Mouse (Mus musculus) embryonic facial prominence, embryonic 15.5 days (tissue): ENCODE measurements around the gene Ctcf. TPM values are rescaled to one million over a fixed set of nuclear protein-coding genes. Genes with fewer than 3 reads are reported as not detected.

ENCODE experiments used
- ATAC-seq: fragments of 200-750 bp; cut with Nextera tagmentation; 2 replicates; pipeline ENCODE4 v1.8.0; 2017; ENCODE audit warnings: low read depth, moderate TSS enrichment; ENCODE audit not compliant: insufficient number of reproducible peaks, low FRiP score, low TSS enrichment
- H3K27ac ChIP-seq: fragments of 300-500 bp; sonication (generic); replicated peaks from 2 replicates; pipeline ENCODE4 v1.5.1; 2015; ENCODE audit warnings: mild to moderate bottlenecking, inconsistent platforms
- H3K27me3 ChIP-seq: fragments of 300-500 bp; sonication (generic); 2 replicates; pipeline ENCODE4 v1.6.1; 2015; ENCODE audit warnings: inconsistent platforms
- H3K36me3 ChIP-seq: fragments of 300-500 bp; sonication (generic); 2 replicates; pipeline ENCODE4 v1.6.1; 2015; ENCODE audit warnings: mild to moderate bottlenecking, inconsistent platforms
- H3K4me1 ChIP-seq: fragments of 300-500 bp; sonication (generic); 2 replicates; pipeline ENCODE4 v1.6.1; 2015; ENCODE audit warnings: inconsistent platforms
- H3K4me2 ChIP-seq: fragments of 300-500 bp; sonication (generic); replicated peaks from 2 replicates; pipeline ENCODE4 v1.6.1; 2015; ENCODE audit warnings: mild to moderate bottlenecking, inconsistent platforms
- H3K4me3 ChIP-seq: fragments of 300-500 bp; sonication (generic); replicated peaks from 2 replicates; pipeline ENCODE4 v1.5.1; 2015; ENCODE audit warnings: mild to moderate bottlenecking, inconsistent platforms
- H3K9ac ChIP-seq: fragments of 300-500 bp; sonication (generic); 2 replicates; pipeline ENCODE4 v1.6.1; 2015; ENCODE audit warnings: inconsistent platforms
- H3K9me3 ChIP-seq: fragments of 300-500 bp; sonication (generic); replicated peaks from 2 replicates; pipeline ENCODE4 v1.6.1; 2016; ENCODE audit warnings: inconsistent platforms
- WGBS: fragments of 180-500 bp; shearing (Covaris S2); methylation state at CpG from one replicate; pipeline ENCODE4 v1.1.7; 2015; 5-methylcytosine and 5-hydroxymethylcytosine counted together
- polyA plus RNA-seq: library from polyadenylated mRNA; unstranded; fragments of >200 nt; fragmentation: Nextera tagmentation; extraction: Ambion mirVana; gene quantifications from 2 replicates; pipeline ENCODE4 v1.2.1, GENCODE M21; 2015

Gene Ctcf
- polyA plus RNA-seq, 1 experiment from 2014 or later, result 122 TPM

- Histone ChIP-seq H3K36me3 (peaks cover 92% of the 10 kb centered on the region), H3K27ac (no peak overlapping the region), H3K4me2 (no peak overlapping the region)
Observed at GRCm38 (mm10) chr8:105677891-105678290, 41.5 kb downstream of the Ctcf start.

DNA sequence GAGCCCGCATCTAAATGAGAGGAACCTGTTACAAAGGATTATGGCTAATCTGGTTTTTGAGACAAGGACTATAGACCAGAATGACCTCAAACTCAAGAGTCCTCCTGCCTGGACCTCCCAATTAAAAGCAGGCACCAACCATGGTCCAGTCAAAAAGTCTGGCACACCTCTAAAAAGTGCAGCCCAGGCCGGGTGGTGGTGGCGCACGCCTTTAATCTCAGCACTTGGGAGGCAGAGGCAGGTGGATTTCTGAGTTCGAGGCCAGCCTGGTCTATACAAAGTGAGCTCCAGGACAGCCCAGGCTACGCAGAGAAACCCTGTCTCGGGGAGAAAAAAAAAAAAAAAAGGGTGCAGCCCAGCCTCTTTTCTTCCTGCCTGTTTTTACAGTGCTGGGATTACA, 49.0 kb downstream of the Ctcf start:
- no peak overlapping the region for H3K27ac ChIP-seq
- no peak overlapping the region for H3K4me3 ChIP-seq
- ATAC-seq, result no peak
- H3K9ac ChIP-seq, result no peak overlapping the region
- H3K9me3 ChIP-seq, result no peaks in the 10 kb centered on the region
- WGBS, result 71% methylated on average over 7 of the region's 7 CpGs
- peaks cover 8% of the 10 kb centered on the region; the same call in 1 of the 2 replicates for H3K4me1 ChIP-seq
- H3K36me3 ChIP-seq, result peaks cover 44% of the 10 kb centered on the region
- H3K4me2 ChIP-seq, result no peak overlapping the region
- no peaks in the 10 kb centered on the region for H3K27me3 ChIP-seq

More at GRCm38 (mm10) chr8:105677891-105678290, 41.5 kb downstream of the Ctcf start:
- no peaks in the 10 kb centered on the region for H3K27me3 ChIP-seq
- WGBS, result 88% methylated on average over 1 of the region's 1 CpGs
- no peak overlapping the region for H3K9ac ChIP-seq
- ATAC-seq, result no peak
- H3K4me1 ChIP-seq, result no peaks in the 10 kb centered on the region
- no peak overlapping the region for H3K4me3 ChIP-seq
- H3K9me3 ChIP-seq, result no peaks in the 10 kb centered on the region

- 0 out of 2 replicates have a peak, but pooled peaks have one; percentile 12 for ATAC-seq
- 7% methylated on average over 26 of the region's 26 CpGs for WGBS
- H3K4me2 ChIP-seq, result peak within 1 kb of the TSS; percentile 32; the same call in 1 of the 2 replicates
- H3K27me3 ChIP-seq, result no peaks in the 10 kb centered on the region
- H3K27ac ChIP-seq, result no peak within 1 kb of the TSS
- peak within 1 kb of the TSS; percentile 10; the same call in 1 of the 2 replicates for H3K4me3 ChIP-seq
- H3K4me1 ChIP-seq, result peaks cover 8% of the 10 kb centered on the region; the same call in 1 of the 2 replicates
- H3K36me3 ChIP-seq, result peaks cover 40% of the 10 kb centered on the region
- H3K9me3 ChIP-seq, result no peaks in the 10 kb centered on the region
- H3K9ac ChIP-seq, result no peak within 1 kb of the TSS
Observed at GRCm38 (mm10) chr8:105685796-105686308, 49.5 kb downstream of the Ctcf start, which contains the start of gene Carmil2. TSS of gene Carmil2 (plus strand) at chr8:105686274.

- no peak for ATAC-seq
- Histone ChIP-seq H3K4me1 (peaks cover 8% of the 10 kb centered on the region; the same call in 1 of the 2 replicates), H3K36me3 (peaks cover 33% of the 10 kb centered on the region), H3K4me3 (no peak overlapping the region), H3K27ac (no peak overlapping the region), H3K9ac (no peak overlapping the region), H3K4me2 (no peak overlapping the region), H3K9me3 (no peaks in the 10 kb centered on the region), H3K27me3 (no peaks in the 10 kb centered on the region)
- WGBS, result 55% methylated on average over 6 of the region's 6 CpGs
Observed at GRCm38 (mm10) chr8:105686551-105686950, 50.2 kb downstream of the Ctcf start.

DNA sequence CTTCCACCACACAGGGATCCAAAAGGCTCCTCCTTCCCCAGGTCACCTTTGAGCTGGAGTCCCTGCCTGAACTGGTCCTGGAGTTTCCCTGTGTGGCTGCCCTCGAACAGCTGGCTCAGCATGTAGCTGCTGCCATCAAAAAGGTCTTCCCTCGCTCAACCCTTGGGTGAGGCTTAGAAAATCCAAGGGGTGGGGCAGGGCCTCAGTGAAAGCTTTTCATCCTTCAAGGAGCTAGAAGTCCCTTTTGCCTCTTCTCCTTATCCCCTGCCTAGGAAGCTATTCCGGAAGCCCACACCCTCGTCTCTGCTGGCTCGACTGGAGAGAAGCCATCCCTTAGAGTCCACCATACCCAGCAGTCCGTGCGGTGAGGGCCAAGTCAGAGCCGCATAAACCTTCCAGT, 51.1 kb downstream of the Ctcf start:
- 59% methylated on average over 8 of the region's 8 CpGs for WGBS
- Histone ChIP-seq H3K27ac (no peak overlapping the region), H3K9ac (no peak overlapping the region), H3K4me3 (no peak overlapping the region), H3K9me3 (no peaks in the 10 kb centered on the region), H3K36me3 (peaks cover 23% of the 10 kb centered on the region), H3K4me2 (no peak overlapping the region), H3K4me1 (peaks cover 8% of the 10 kb centered on the region; the same call in 1 of the 2 replicates), H3K27me3 (no peaks in the 10 kb centered on the region)
- ATAC-seq, result no peak

- Histone ChIP-seq H3K9me3 (no peaks in the 10 kb centered on the region), H3K4me3 (no peak overlapping the region), H3K27me3 (no peaks in the 10 kb centered on the region), H3K27ac (no peak overlapping the region), H3K36me3 (peaks cover 15% of the 10 kb centered on the region), H3K4me1 (peaks cover 8% of the 10 kb centered on the region; the same call in 1 of the 2 replicates), H3K4me2 (no peak overlapping the region), H3K9ac (no peak overlapping the region)
- no peak for ATAC-seq
- 64% methylated on average over 14 of the region's 14 CpGs for WGBS
Observed at GRCm38 (mm10) chr8:105688242-105688752, 51.9 kb downstream of the Ctcf start.

GRCm38 (mm10) chr8:105689256-105689982, 53.1 kb downstream of the Ctcf start:
- H3K4me3 ChIP-seq, result no peak overlapping the region
- H3K9ac ChIP-seq, result no peak overlapping the region
- 0 out of 2 replicates have a peak, but pooled peaks cover 4% of the 10 kb centered on the region for H3K36me3 ChIP-seq
- no peaks in the 10 kb centered on the region for H3K9me3 ChIP-seq
- no peak overlapping the region for H3K4me2 ChIP-seq
- 59% methylated on average over 35 of the region's 35 CpGs for WGBS
- no peak for ATAC-seq
- H3K27ac ChIP-seq, result no peak overlapping the region
- H3K4me1 ChIP-seq, result peaks cover 18% of the 10 kb centered on the region
- 0 out of 2 replicates have a peak, but pooled peaks cover 4% of the 10 kb centered on the region for H3K27me3 ChIP-seq

- H3K36me3 ChIP-seq, result no peaks in the 10 kb centered on the region
- no peaks in the 10 kb centered on the region for H3K9me3 ChIP-seq
- ATAC-seq, result no peak
- H3K4me3 ChIP-seq, result no peak overlapping the region
- WGBS, result 86% methylated on average over 9 of the region's 9 CpGs
- no peak overlapping the region for H3K27ac ChIP-seq
- H3K9ac ChIP-seq, result no peak overlapping the region
- H3K4me1 ChIP-seq, result peaks cover 19% of the 10 kb centered on the region
- 0 out of 2 replicates have a peak, but pooled peaks cover 4% of the 10 kb centered on the region for H3K27me3 ChIP-seq
- H3K4me2 ChIP-seq, result no peak overlapping the region
Observed at GRCm38 (mm10) chr8:105689983-105690360, 53.6 kb downstream of the Ctcf start.

DNA sequence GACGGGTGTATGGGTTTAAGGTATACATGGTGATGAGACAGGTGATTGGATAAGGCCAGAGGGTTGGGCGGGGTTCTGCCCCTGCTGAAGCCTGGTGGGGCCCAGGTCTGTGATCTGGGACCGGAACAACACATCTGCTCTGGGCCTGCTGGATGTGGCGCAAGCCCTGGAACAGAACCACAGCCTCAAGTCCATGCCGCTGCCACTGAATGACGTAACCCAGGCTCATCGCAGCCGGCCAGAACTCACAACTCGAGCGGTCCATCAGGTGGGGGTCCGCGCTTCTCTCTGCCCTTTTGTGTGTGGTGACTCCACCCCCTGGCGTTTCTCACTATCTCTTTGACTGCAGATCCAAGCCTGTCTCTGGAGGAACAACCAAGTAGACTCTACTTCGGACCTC, 54.6 kb downstream of the Ctcf start:
- no peaks in the 10 kb centered on the region for H3K36me3 ChIP-seq
- 0 out of 2 replicates have a peak, but pooled peaks cover 4% of the 10 kb centered on the region for H3K27me3 ChIP-seq
- H3K9me3 ChIP-seq, result no peaks in the 10 kb centered on the region
- H3K4me2 ChIP-seq, result no peak overlapping the region
- peaks cover 15% of the 10 kb centered on the region for H3K4me1 ChIP-seq
- ATAC-seq, result no peak
- H3K9ac ChIP-seq, result no peak overlapping the region
- WGBS, result 77% methylated on average over 14 of the region's 14 CpGs
- no peak overlapping the region for H3K4me3 ChIP-seq
- H3K27ac ChIP-seq, result no peak overlapping the region

GRCm38 (mm10) chr8:105692449-105693182, 56.2 kb downstream of the Ctcf start:
- H3K9ac ChIP-seq, result no peak overlapping the region
- H3K9me3 ChIP-seq, result no peaks in the 10 kb centered on the region
- 91% methylated on average over 11 of the region's 11 CpGs for WGBS
- H3K36me3 ChIP-seq, result peaks cover 7% of the 10 kb centered on the region
- no peak overlapping the region for H3K27ac ChIP-seq
- peaks cover 11% of the 10 kb centered on the region for H3K4me1 ChIP-seq
- no peak for ATAC-seq
- H3K4me2 ChIP-seq, result no peak overlapping the region
- no peak overlapping the region for H3K4me3 ChIP-seq
- H3K27me3 ChIP-seq, result 0 out of 2 replicates have a peak, but pooled peaks cover 4% of the 10 kb centered on the region

GRCm38 (mm10) chr8:105693648-105694047, 57.3 kb downstream of the Ctcf start:
- peak; percentile 31; the same call in 1 of the 2 replicates for ATAC-seq
- WGBS, result 5% methylated on average over 19 of the region's 30 CpGs
- peaks cover 18% of the 10 kb centered on the region for H3K36me3 ChIP-seq

More at GRCm38 (mm10) chr8:105693648-105694047, 57.3 kb downstream of the Ctcf start:
- no peaks in the 10 kb centered on the region for H3K9me3 ChIP-seq
- H3K4me2 ChIP-seq, result peak overlapping the region; percentile 97
- no peak overlapping the region for H3K27ac ChIP-seq
- no peak overlapping the region; the same call in 1 of the 2 replicates for H3K9ac ChIP-seq
- 0 out of 2 replicates have a peak, but pooled peaks cover 4% of the 10 kb centered on the region for H3K27me3 ChIP-seq
- peak overlapping the region; percentile 49 for H3K4me3 ChIP-seq
- peaks cover 11% of the 10 kb centered on the region for H3K4me1 ChIP-seq
